Mouse (Mus musculus) cortical plate, adult 2 months (tissue): ENCODE measurements around the gene Ostn. TPM values are rescaled to one million over a fixed set of nuclear protein-coding genes. Genes with fewer than 3 reads are reported as not detected.

Source experiments
- H3K27ac ChIP-seq: fragments of 200-500 bp; 2 replicates; pipeline ENCODE4 v1.5.1; 2012; ENCODE audit warnings: low read length, control low read depth, inconsistent platforms; ENCODE audit not compliant: insufficient read depth
- H3K4me1 ChIP-seq: fragments of 200-500 bp; 2 replicates; pipeline ENCODE4 v1.6.1; 2011; ENCODE audit warnings: low read length; ENCODE audit not compliant: control insufficient read depth, insufficient read depth
- H3K4me3 ChIP-seq: fragments of 200-500 bp; 2 replicates; pipeline ENCODE4 v1.5.1; 2011; ENCODE audit warnings: mild to moderate bottlenecking, low read length, control low read depth; ENCODE audit not compliant: insufficient read depth
- CTCF ChIP-seq: fragments of 200-500 bp; IDR thresholded peaks from 2 replicates; pipeline ENCODE4 v1.5.1; 2011; ENCODE audit warnings: mild to moderate bottlenecking, control low read depth, low read length; ENCODE audit not compliant: insufficient read depth; ENCODE audit errors: extremely low read depth
- POLR2A ChIP-seq: fragments of 200-500 bp; IDR thresholded peaks from 2 replicates; pipeline ENCODE4 v1.6.1; 2011; ENCODE audit warnings: mild to moderate bottlenecking, low read length, control low read depth; ENCODE audit not compliant: insufficient read depth; ENCODE audit errors: extremely low read depth
- polyA plus RNA-seq: library from polyadenylated mRNA; depleted of rRNA; stranded (reverse); fragments of >200 nt; gene quantifications from 2 replicates; pipeline ENCODE4 v1.2.3, GENCODE M21; 2012; rRNA removed

Ostn gene
- polyA plus RNA-seq, 1 experiment, result 0.21 TPM

DNA sequence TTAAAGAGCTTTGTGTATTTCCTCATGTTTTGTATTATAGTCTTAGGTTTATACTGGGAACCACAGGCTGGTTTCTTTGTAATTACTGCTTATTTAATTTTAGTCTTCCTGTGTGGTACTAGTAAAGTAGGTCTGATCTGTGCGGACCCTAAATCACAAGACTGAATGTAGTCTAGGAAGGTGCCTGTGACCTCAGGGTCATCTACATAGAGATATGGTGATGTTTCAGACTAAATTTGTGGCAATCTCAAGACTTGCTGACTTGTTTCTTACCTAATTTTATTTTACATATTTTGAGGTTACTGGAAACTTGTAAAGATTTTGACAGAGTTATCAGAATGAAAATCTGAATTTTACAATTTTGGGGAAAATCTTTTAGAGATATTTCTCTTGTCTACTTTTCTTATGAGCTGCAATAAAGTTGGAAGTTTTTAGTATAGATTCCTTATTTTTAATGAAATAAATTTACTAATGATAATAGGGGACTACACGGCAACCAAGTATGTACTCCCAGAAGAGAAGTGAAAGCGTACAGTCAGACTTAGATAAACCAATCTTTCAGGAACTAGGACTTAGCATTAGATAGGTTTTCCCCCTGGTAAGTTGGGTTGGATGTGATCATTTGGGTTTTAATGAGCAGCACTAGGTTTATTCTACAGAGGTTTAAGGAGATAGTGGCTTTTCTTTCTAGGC lies 91.9 kb downstream of the Ostn start:
- TF ChIP-seq POLR2A, result no peak
- no peak for TF ChIP-seq CTCF
- H3K27ac ChIP-seq, result no peak overlapping the region
- peaks cover 7% of the 10 kb centered on the region; the same call in 1 of the 2 replicates for H3K4me1 ChIP-seq
- H3K4me3 ChIP-seq, result no peak overlapping the region

DNA sequence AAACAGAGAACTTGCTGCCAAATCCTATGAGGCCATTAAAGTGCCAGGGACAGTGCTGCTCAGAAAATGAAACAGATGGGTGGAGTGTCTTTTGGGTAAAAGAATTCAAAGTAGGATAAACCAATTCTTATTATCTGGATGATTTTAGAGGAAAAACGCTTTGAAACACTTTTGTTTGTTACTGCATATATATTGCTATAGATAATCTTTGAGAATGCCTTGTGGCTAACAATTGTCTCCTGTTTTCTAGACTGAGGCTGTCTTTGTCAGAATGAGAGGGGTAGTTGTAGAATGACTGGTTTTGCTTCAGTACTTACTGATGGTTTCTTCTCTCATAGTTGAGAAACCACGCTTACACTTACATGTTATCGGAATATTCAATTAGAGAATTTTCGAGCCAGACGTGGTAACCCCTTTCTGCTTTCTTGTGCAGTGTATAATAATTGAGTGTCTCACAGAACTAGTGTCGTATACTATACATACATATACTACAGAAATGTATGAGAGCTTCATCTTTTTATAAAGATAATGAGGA lies 92.5 kb downstream of the Ostn start:
- no peak overlapping the region for H3K27ac ChIP-seq
- TF ChIP-seq POLR2A (no peak), CTCF (no peak)
- H3K4me1 ChIP-seq, result peaks cover 7% of the 10 kb centered on the region; the same call in 1 of the 2 replicates
- no peak overlapping the region for H3K4me3 ChIP-seq

Other genes starting within 250 kb of the Ostn start
- gene Uts2b, start 62.8 kb downstream of the Ostn start, polyA plus RNA-seq, result not detected in 2 replicates
- 24.1 and 25.1 TPM in 2 replicates for gene Ccdc50, start 81.4 kb downstream of the Ostn start, polyA plus RNA-seq